Mouse (Mus musculus) embryonic facial prominence, embryonic 15.5 days (tissue): ENCODE data around the gene Ier3. TPM values are rescaled to one million over a fixed set of nuclear protein-coding genes. Genes with fewer than 3 reads are reported as not detected.

Experiments used
- ATAC-seq: fragments of 200-750 bp; cut with Nextera tagmentation; 2 replicates; pipeline ENCODE4 v1.8.0; 2017; ENCODE audit warnings: low read depth, moderate TSS enrichment; ENCODE audit not compliant: insufficient number of reproducible peaks, low FRiP score, low TSS enrichment
- H3K27ac ChIP-seq: fragments of 300-500 bp; sonication (generic); replicated peaks from 2 replicates; pipeline ENCODE4 v1.5.1; 2015; ENCODE audit warnings: mild to moderate bottlenecking, inconsistent platforms
- H3K27me3 ChIP-seq: fragments of 300-500 bp; sonication (generic); 2 replicates; pipeline ENCODE4 v1.6.1; 2015; ENCODE audit warnings: inconsistent platforms
- H3K36me3 ChIP-seq: fragments of 300-500 bp; sonication (generic); 2 replicates; pipeline ENCODE4 v1.6.1; 2015; ENCODE audit warnings: mild to moderate bottlenecking, inconsistent platforms
- H3K4me1 ChIP-seq: fragments of 300-500 bp; sonication (generic); 2 replicates; pipeline ENCODE4 v1.6.1; 2015; ENCODE audit warnings: inconsistent platforms
- H3K4me2 ChIP-seq: fragments of 300-500 bp; sonication (generic); replicated peaks from 2 replicates; pipeline ENCODE4 v1.6.1; 2015; ENCODE audit warnings: mild to moderate bottlenecking, inconsistent platforms
- H3K4me3 ChIP-seq: fragments of 300-500 bp; sonication (generic); replicated peaks from 2 replicates; pipeline ENCODE4 v1.5.1; 2015; ENCODE audit warnings: mild to moderate bottlenecking, inconsistent platforms
- H3K9ac ChIP-seq: fragments of 300-500 bp; sonication (generic); 2 replicates; pipeline ENCODE4 v1.6.1; 2015; ENCODE audit warnings: inconsistent platforms
- H3K9me3 ChIP-seq: fragments of 300-500 bp; sonication (generic); replicated peaks from 2 replicates; pipeline ENCODE4 v1.6.1; 2016; ENCODE audit warnings: inconsistent platforms
- WGBS: fragments of 180-500 bp; shearing (Covaris S2); methylation state at CpG from one replicate; pipeline ENCODE4 v1.1.7; 2015; 5-methylcytosine and 5-hydroxymethylcytosine counted together
- polyA plus RNA-seq: library from polyadenylated mRNA; unstranded; fragments of >200 nt; fragmentation: Nextera tagmentation; extraction: Ambion mirVana; gene quantifications from 2 replicates; pipeline ENCODE4 v1.2.1, GENCODE M21; 2015

The Ier3 gene
- polyA plus RNA-seq, 1 experiment from 2014 or later, result 30.2 TPM

DNA sequence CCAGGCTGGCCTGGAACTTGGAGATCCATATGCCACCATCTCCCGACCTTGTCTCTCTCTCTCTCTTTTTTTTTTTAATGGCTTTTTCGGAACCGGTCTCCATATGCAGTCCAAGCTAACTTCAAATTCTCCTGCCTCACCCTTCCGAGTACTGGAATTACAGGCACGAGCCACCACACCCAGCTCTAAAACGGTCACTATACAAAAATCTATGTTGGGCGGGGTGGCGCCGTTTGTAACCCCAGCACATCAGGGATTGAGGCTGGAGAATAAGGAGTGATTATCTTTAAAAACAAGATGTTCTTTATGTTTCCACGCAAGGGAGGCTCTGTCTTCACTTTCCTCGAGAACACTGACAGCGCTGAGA is 39.3 kb downstream of the Ier3 start:
- Histone ChIP-seq H3K9ac (peak overlapping the region; percentile 79), H3K9me3 (no peaks in the 10 kb centered on the region), H3K4me1 (peaks cover 31% of the 10 kb centered on the region), H3K4me2 (peak overlapping the region; percentile 67), H3K27me3 (no peaks in the 10 kb centered on the region), H3K36me3 (peaks cover 16% of the 10 kb centered on the region), H3K4me3 (peak overlapping the region; percentile 92), H3K27ac (peak overlapping the region; percentile 97)
- ATAC-seq, result no peak
- WGBS, result 2% methylated on average over 12 of the region's 12 CpGs

DNA sequence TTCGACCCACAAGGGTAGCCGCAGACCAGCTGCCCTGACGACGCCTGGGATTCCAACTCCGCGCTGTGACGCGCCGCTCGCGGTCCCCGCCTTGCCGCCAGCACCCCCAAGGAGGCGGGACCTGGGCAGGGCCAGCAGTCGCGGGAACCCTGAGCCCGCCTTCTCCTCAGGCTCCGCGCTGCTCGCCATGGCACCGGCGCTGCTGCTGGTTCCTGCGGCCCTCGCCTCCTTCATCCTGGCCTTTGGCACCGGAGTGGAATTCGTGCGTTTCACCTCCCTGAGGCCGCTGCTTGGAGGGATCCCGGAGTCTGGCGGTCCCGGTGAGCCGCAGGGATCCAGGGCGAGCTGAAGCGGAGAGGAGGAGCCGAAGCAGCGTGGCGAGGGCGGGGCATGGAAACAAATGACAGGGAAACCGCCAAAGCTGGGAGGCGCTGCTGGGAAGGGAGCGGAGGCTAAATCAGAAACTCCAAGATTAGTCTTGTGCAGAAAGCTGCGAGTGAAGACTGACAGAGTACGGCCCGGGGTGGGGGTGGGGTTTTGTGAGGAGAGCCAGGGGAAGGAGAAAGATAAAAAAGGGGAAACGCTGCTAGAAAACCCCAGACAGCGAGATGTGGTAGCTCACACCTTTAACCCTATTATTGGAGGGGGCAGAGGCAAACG is 39.8 kb downstream of the Ier3 start, which contains the start of gene Nrm:
TSS of gene Nrm (plus strand) at position 121 of the 660 bp plus-strand sequence.
- peak; percentile 89 for ATAC-seq
- under 1% methylated on average over 47 of the region's 47 CpGs for WGBS
- Histone ChIP-seq H3K27ac (peak within 1 kb of the TSS; percentile 97), H3K4me2 (peak within 1 kb of the TSS; percentile 67), H3K36me3 (peaks cover 16% of the 10 kb centered on the region), H3K9me3 (no peaks in the 10 kb centered on the region), H3K4me1 (peaks cover 31% of the 10 kb centered on the region), H3K4me3 (peak within 1 kb of the TSS; percentile 92), H3K9ac (peak within 1 kb of the TSS; percentile 79), H3K27me3 (no peaks in the 10 kb centered on the region)

DNA sequence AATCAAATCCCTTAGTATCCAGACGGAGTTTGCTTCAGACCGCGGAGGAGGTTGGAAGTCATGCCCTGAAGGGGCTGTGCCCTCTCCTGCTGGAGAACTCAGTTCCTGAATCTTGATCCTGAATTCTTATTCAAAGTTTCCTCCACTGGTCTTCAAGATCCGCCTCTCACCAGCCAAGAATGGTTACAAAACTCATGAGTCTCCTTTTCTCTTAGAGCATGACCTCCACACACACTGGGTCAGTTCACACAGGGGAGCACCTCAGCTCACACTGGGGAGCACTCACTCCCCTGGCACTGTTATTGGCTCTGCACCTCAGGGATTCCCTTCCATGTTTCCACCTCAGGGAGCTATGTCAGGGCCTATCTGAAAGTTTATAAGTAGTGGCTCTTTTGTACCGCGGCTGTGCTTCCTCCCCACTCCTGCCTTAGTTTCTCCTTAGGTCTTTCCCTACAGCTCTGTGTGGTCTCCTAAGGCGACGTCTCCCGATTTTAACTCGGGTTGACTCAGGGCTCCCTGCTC is 43.4 kb downstream of the Ier3 start:
- Histone ChIP-seq H3K4me1 (peaks cover 63% of the 10 kb centered on the region), H3K4me2 (peak overlapping the region; percentile 77), H3K9me3 (no peaks in the 10 kb centered on the region), H3K27me3 (no peaks in the 10 kb centered on the region), H3K9ac (peak overlapping the region; percentile 69), H3K27ac (peak overlapping the region; percentile 99), H3K4me3 (peak overlapping the region; percentile 72), H3K36me3 (no peaks in the 10 kb centered on the region)
- no peak for ATAC-seq
- 24% methylated on average over 10 of the region's 10 CpGs for WGBS

DNA sequence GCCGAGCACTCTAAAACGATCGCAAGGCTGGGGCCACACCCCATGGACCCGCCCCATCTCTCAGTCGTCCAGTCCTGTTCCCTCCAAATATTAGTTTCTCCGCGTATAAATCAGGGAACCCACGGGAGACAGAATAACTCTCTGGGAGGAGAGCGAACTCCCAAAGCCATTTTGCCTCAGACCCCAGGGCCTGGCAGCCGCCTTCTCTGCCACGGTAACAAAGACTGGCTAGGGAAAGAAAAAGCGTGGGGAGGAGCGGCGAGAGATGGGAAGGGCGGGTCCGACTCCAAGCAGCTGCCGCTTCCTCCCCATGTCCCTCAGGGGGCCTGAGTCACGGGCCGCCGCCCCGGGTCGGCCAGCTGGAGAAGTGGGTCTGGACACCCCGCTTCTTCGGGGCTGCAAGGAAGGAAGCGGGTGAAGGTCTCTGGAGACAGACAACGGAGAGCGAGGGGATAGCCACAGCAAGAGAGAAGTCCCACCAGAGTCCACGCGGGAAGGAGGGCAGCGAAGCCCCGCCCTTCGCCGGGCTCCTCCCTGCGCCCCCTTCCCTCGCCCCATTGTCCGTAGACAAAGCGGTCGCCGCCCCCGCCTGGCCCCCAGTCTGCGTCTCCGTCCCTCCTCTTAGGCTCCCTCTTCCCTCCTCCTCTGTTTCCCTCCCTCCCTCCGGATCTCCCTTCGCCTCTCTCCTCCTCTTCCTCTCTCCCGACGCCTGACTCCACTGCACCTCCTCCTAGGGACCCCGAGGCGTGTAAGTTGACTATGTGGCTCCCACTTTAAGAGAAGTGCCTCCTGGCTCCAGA is 44.2 kb downstream of the Ier3 start, which contains the start of gene Ppp1r18:
TSS of gene Ppp1r18 (plus strand) at position 113 of the 800 bp plus-strand sequence.
- Histone ChIP-seq H3K36me3 (no peaks in the 10 kb centered on the region), H3K27ac (peak within 1 kb of the TSS; percentile 99), H3K4me3 (peak within 1 kb of the TSS; percentile 72), H3K4me2 (peak within 1 kb of the TSS; percentile 77), H3K9ac (peak within 1 kb of the TSS; percentile 69), H3K4me1 (peaks cover 68% of the 10 kb centered on the region), H3K27me3 (no peaks in the 10 kb centered on the region), H3K9me3 (no peaks in the 10 kb centered on the region)
- under 1% methylated on average over 39 of the region's 48 CpGs for WGBS
- ATAC-seq, result peak; percentile 83

DNA sequence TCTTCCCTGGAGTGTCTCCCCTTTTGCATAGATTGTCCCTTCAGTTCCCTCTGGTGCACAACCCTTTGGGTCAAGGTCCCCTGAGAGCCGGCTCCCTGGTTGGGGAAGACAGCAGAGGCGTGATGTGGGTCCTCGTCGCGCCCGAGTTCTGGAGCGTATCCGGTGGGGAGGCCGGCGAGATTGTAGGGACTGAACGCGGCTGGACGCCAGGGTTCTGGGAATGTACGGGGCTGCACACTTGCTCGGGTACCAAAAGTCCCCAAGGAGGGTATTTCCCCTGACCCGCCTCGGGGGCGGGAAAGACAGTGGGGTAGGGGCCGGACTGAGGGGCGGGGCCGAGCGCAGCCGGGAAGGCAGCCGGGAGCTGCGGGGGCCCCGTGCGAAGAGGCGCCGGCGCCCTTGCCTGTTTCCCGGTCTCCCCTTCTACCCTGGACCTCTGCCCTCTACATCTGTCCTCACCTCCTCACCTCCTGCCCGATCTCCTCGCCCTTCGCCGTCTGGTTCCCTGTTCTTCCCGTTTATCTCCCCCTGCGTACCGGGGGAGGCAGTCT is 44.9 kb downstream of the Ier3 start:
- Histone ChIP-seq H3K4me2 (peak overlapping the region; percentile 77), H3K4me3 (peak overlapping the region; percentile 72), H3K27me3 (no peaks in the 10 kb centered on the region), H3K9me3 (no peaks in the 10 kb centered on the region), H3K36me3 (peaks cover 5% of the 10 kb centered on the region; the same call in 1 of the 2 replicates), H3K4me1 (peaks cover 68% of the 10 kb centered on the region), H3K27ac (peak overlapping the region; percentile 99), H3K9ac (peak overlapping the region; percentile 69)
- peak; percentile 65 for ATAC-seq
- WGBS, result under 1% methylated on average over 37 of the region's 38 CpGs

DNA sequence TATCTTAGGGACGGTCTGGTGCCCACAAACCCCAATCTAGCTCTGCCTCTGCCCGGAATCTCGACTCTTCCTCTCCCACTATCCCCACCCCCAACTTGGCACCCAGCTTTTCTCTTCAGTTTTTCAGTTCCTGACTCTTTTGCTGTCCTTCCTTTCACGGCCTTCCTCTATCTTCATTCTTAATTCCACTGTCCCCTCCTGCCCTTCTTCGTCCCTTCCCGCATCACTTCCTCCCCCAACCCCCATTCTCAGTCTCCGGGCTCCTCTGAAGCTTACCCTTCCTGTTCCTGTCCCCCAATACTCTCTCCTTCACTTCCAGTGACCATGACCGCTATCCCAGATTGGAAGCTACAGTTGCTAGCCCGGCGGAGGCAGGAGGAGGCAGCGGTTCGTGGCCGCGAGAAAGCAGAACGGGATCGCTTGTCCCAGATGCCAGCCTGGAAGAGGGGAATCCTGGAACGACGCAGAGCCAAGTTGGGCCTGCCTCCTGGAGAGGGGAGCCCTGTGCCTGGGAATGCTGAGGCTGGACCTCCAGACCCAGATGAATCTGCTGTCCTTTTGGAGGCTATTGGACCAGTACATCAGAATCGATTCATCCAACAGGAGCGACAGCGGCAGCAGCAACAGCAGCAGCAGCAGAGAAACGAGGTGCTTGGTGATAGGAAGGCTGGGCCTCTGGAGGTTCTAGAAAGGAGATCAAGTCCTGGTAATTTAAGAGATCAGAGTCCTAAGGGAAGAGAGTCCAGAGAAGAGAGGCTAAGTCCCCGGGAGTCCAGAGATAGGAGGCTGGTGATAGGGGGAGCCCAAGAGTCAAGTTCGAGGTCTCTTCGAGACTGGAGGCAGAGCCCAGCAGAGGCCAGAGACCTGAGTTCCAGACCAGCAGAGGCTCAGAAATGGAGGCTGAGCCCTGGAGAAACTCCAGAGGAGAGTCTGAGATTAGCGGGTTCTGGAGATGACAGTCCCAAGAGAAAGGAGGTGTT is 45.7 kb downstream of the Ier3 start:
- H3K9me3 ChIP-seq, result no peaks in the 10 kb centered on the region
- no peaks in the 10 kb centered on the region for H3K27me3 ChIP-seq
- peak overlapping the region; percentile 72 for H3K4me3 ChIP-seq
- H3K9ac ChIP-seq, result peak overlapping the region; percentile 69
- peak overlapping the region; percentile 77 for H3K4me2 ChIP-seq
- 9% methylated on average over 26 of the region's 26 CpGs for WGBS
- ATAC-seq, result no peak
- peak overlapping the region; percentile 99 for H3K27ac ChIP-seq
- H3K4me1 ChIP-seq, result peaks cover 64% of the 10 kb centered on the region
- H3K36me3 ChIP-seq, result peaks cover 6% of the 10 kb centered on the region; the same call in 1 of the 2 replicates

DNA sequence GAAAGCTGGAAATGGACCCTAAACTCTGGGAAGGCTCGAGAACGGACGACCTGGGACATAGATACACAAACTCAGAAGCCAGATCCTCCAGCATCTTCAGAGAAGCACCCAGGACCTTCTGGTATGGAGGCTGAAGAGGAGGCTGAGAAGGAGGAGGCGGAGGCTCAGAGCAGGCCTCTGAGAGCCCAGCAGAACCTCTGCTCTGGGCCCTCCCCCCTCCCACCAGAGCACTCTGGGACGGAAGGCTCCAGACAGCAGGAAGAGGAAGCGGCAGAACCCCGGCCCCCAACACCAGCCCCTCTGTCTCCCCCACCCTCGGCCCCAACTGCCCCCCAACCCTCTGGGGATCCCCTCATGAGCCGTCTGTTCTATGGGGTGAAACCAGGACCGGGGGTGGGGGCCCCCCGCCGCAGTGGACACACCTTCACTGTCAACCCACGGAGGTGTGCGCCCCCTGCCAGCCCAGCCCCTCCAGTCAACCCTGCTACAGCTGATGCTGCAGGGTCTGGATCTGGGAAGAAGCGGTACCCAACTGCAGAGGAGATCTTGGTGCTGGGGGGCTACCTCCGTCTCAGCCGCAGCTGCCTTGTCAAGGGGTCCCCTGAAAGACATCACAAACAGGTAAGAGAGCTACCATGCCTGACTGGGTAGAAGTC is 46.8 kb downstream of the Ier3 start:
- Histone ChIP-seq H3K9me3 (no peaks in the 10 kb centered on the region), H3K27ac (peak overlapping the region; percentile 99; the same call in 1 of the 2 replicates), H3K4me2 (peak overlapping the region; percentile 77), H3K36me3 (peaks cover 10% of the 10 kb centered on the region; the same call in 1 of the 2 replicates), H3K27me3 (no peaks in the 10 kb centered on the region), H3K4me3 (peak overlapping the region; percentile 72), H3K9ac (peak overlapping the region; percentile 69), H3K4me1 (peaks cover 69% of the 10 kb centered on the region)
- 13% methylated on average over 16 of the region's 17 CpGs for WGBS
- no peak for ATAC-seq

DNA sequence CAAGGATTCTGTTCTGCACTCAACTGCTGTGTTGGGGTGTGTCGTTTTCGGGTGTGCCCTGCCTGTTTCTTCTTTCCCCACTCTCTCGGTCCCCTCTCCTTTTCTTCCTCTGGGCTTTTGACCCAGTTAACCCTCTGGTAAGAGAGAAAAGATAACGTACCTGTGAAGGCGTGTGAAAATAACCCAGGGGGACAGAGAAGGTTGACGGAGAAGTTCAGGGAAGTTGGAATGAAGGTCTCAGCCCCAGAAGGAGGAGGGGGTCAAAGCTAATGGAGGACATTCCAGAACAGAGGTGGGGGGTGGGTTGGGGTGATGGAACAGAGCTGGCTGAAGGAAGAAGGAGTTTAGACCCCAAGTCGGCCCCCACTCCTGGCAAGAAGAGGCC is 47.5 kb downstream of the Ier3 start:
- H3K4me2 ChIP-seq, result peak overlapping the region; percentile 77

DNA sequence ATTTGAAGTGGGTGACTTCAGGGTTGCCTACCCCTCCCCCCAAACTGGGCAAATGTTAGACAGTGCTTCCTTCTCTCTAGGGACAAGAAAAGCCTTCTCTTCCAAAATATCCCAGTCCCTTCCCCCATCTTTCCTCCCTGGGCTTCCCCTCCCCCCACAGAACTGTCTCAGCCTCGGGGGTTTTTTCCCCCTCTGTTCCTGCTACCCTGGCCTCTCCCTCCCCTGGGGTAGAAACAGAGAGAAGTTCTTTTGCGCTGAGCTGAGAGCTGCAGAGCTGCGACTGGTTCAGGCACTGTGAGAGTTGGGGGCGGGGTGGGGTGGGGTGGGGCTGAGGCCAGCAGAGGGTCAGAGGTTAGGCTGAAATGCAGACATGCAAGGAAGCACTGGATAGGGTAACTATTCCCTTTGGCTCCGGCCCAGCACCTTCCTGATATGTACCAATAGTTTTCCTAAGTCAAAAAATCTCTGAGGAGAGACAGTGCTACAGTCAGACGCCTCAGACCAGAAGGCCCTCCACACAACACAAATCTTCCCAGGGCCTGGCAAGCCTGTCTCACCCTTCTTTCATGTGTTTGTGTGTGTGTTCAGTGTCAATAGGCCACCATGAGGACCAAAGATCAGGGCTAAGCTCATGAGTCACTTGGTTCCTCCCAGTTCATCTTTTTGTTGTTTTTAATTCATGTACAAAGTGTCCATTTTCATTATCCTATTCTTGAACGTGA is 48.0 kb downstream of the Ier3 start:
- Histone ChIP-seq H3K4me3 (peak overlapping the region; percentile 72), H3K9ac (peak overlapping the region; percentile 37; the same call in 1 of the 2 replicates), H3K9me3 (no peaks in the 10 kb centered on the region), H3K36me3 (peaks cover 21% of the 10 kb centered on the region), H3K4me2 (peak overlapping the region; percentile 77), H3K4me1 (peaks cover 68% of the 10 kb centered on the region), H3K27ac (peak overlapping the region; percentile 78), H3K27me3 (no peaks in the 10 kb centered on the region)
- no peak for ATAC-seq
- WGBS, result 3% methylated on average over 7 of the region's 7 CpGs

More for the DNA sequence above, 47.5 kb downstream of the Ier3 start:
- Histone ChIP-seq H3K27me3 (no peaks in the 10 kb centered on the region), H3K36me3 (peaks cover 16% of the 10 kb centered on the region), H3K9ac (peak overlapping the region; percentile 69), H3K4me3 (peak overlapping the region; percentile 72), H3K9me3 (no peaks in the 10 kb centered on the region), H3K27ac (peak overlapping the region; percentile 99), H3K4me1 (peaks cover 72% of the 10 kb centered on the region)
- ATAC-seq, result no peak
- under 1% methylated on average over 7 of the region's 7 CpGs for WGBS
